Mouse (Mus musculus): Measurements from ENCODE around the gene Qrich2. TPM values are rescaled to one million over a fixed set of nuclear protein-coding genes. Genes with fewer than 3 reads are reported as not detected.

Qrich2 gene
- total and polyA plus RNA-seq, 3 experiments: 0.29 to 0.38 (median 0.32) TPM

DNA sequence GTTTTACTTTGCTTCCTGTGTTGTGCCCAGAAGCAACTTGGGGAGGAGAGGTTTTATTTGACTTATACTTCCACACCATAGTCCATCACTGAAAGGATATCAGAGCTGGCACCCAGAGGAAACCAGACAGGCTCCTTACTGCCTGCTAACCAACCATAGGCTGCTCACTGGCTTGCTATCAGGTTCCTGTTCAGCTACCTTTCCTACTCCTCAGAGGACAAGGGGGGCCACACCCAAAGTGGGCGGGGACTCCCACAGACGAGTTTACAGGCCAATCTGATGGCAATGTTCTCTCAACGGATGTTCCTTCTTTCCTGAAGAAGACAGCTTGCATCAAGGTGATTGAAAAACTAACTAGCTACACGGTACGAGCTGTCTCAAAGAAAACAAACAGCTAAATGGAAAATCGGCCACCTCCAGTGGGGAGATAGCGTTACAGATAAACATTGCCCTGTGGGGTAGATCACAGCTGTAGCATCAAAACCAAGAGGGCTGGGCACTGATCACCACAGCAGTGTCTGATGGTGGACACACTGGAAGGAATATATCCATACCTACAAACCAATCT lies 45.3 kb upstream of the Qrich2 start:
- Histone ChIP-seq H3K36me3 (replicated peaks in 1 of 2; ENCODE audit: control insufficient read depth in 1 of 2, insufficient read depth in 1 of 2, low read length in 1 of 2) (no peaks in the 10 kb centered on the region), H3K27me3 (replicated peaks) (peaks cover 27% of the 10 kb centered on the region), H3K9me3 (replicated peaks; ENCODE audit: low read length) (peaks cover 8% of the 10 kb centered on the region), H3K4me3 (replicated peaks in 1 of 3; ENCODE audit: low read depth in 2 of 3, low read length in 2 of 3, poor library complexity in 1 of 3) (no peak overlapping the region), H3K27ac (ENCODE audit: insufficient read depth, low read depth) (no peak overlapping the region), H3K9ac (ENCODE audit: insufficient read depth, low read depth) (no peak overlapping the region), H3K4me2 (ENCODE audit: insufficient read depth, low read depth, poor library complexity, severe bottlenecking) (no peak overlapping the region), H3K4me1 (ENCODE audit: control insufficient read depth in 1 of 2, insufficient read depth in 2 of 2) (peaks cover 0 to 3% of the 10 kb centered on the region in 2 experiments; a peak in 1 of 4 replicates), H3K79me2 (replicated peaks; ENCODE audit: control insufficient read depth, extremely low read depth, insufficient read depth, poor library complexity, severe bottlenecking) (no peaks in the 10 kb centered on the region)
- in situ Hi-C loops (cut with MboI; ENCODE audit: low pct_ligation_motif_present, low pct_unique_long_range_greater_than_20kb, low sequenced_read_pairs): no loop called here
- no peak for TF ChIP-seq POLR2A (IDR thresholded peaks at IDR 0.05; ENCODE audit: low read depth, low read length)
- TF ChIP-seq CHD1 (IDR thresholded peaks at IDR 0.05; ENCODE audit: low read depth, low read length): no peak
- no peak for TF ChIP-seq USF2 (conservative IDR thresholded peaks at IDR 0.05; ENCODE audit: low read depth, low read length)
- TF ChIP-seq BHLHE40 (IDR thresholded peaks at IDR 0.05; ENCODE audit: low read depth, low read length): no peak
- TF ChIP-seq JUN (IDR thresholded peaks at IDR 0.05; ENCODE audit: insufficient read depth, low read depth, low read length): no peak
- no peak for TF ChIP-seq SIN3A (IDR thresholded peaks at IDR 0.05; ENCODE audit: low read length)
- no peak for TF ChIP-seq CTCF (conservative IDR thresholded peaks at IDR 0.05 in 1 of 2, IDR thresholded peaks at IDR 0.05 in 1 of 2; ENCODE audit: low read depth in 2 of 2, low read length in 2 of 2)
- no peak for TF ChIP-seq RAD21 (IDR thresholded peaks at IDR 0.05; ENCODE audit: low read depth, low read length)
- TF ChIP-seq EP300 (IDR thresholded peaks at IDR 0.05; ENCODE audit: low read length): no peak
- no peak for TF ChIP-seq ZNF384 (IDR thresholded peaks at IDR 0.05; ENCODE audit: low read depth, low read length)
- TF ChIP-seq CHD2 (IDR thresholded peaks at IDR 0.05; ENCODE audit: low read length): no peak
- TF ChIP-seq NRF1 (IDR thresholded peaks at IDR 0.05; ENCODE audit: low read depth, low read length): no peak
- no peak for TF ChIP-seq TBP (conservative IDR thresholded peaks at IDR 0.05; ENCODE audit: low read depth, low read length)
- no peak for TF ChIP-seq ZC3H11A (IDR thresholded peaks at IDR 0.05; ENCODE audit: low read depth, low read length)
- no peak for TF ChIP-seq NELFE (IDR thresholded peaks at IDR 0.05; ENCODE audit: low read depth, low read length)
- no peak for TF ChIP-seq USF1 (IDR thresholded peaks at IDR 0.05; ENCODE audit: low read depth, low read length)
- dilution Hi-C loops (cut with MboI; ENCODE audit: extremely low pct_ligation_motif_present, extremely low pct_unique_long_range_greater_than_20kb, low sequenced_read_pairs): no loop called here
- DNase-seq (ENCODE audit: extremely low read depth): no peak

DNA sequence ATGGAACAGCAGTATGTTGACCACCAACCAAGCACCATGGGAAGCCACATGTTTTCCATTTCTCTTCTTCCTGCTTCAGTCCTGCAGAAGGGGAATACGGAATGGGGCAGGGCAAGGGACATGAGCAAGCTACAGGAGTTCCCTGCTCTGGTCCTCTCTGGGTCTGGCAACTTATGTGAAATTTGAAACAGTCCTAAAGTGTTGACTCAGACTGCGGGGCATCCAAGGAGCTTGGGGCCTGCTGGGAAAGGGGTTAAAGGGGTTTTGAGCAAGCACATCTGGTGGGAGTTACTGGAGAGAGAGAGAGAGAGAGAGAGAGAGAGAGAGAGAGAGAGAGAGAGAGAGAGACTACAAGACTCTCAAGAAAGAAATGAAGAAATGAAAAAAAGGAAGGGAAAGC lies 42.6 kb upstream of the Qrich2 start:
- Histone ChIP-seq H3K4me2 (ENCODE audit: insufficient read depth, low read depth, poor library complexity, severe bottlenecking) (no peak overlapping the region), H3K9me3 (replicated peaks; ENCODE audit: low read length) (peaks cover 8% of the 10 kb centered on the region), H3K36me3 (replicated peaks in 1 of 2; ENCODE audit: control insufficient read depth in 1 of 2, insufficient read depth in 1 of 2, low read length in 1 of 2) (no peaks in the 10 kb centered on the region), H3K79me2 (replicated peaks; ENCODE audit: control insufficient read depth, extremely low read depth, insufficient read depth, poor library complexity, severe bottlenecking) (no peaks in the 10 kb centered on the region), H3K27me3 (replicated peaks) (peaks cover 16% of the 10 kb centered on the region), H3K4me3 (replicated peaks in 1 of 3; ENCODE audit: low read depth in 2 of 3, low read length in 2 of 3, poor library complexity in 1 of 3) (no peak overlapping the region), H3K4me1 (ENCODE audit: control insufficient read depth in 1 of 2, insufficient read depth in 2 of 2) (no peaks in the 10 kb centered on the region), H3K9ac (ENCODE audit: insufficient read depth, low read depth) (no peak overlapping the region), H3K27ac (ENCODE audit: insufficient read depth, low read depth) (no peak overlapping the region)
- dilution Hi-C loops (cut with MboI; ENCODE audit: extremely low pct_ligation_motif_present, extremely low pct_unique_long_range_greater_than_20kb, low sequenced_read_pairs) (no loop called here), in situ Hi-C loops (cut with MboI; ENCODE audit: low pct_ligation_motif_present, low pct_unique_long_range_greater_than_20kb, low sequenced_read_pairs) (no loop called here)
- TF ChIP-seq MAZ (IDR thresholded peaks at IDR 0.05; ENCODE audit: low read depth, low read length): no peak
- no peak for TF ChIP-seq POLR2A (IDR thresholded peaks at IDR 0.05; ENCODE audit: low read depth, low read length)
- no peak for TF ChIP-seq TBP (conservative IDR thresholded peaks at IDR 0.05; ENCODE audit: low read depth, low read length)
- no peak for TF ChIP-seq RAD21 (IDR thresholded peaks at IDR 0.05; ENCODE audit: low read depth, low read length)
- TF ChIP-seq GABPA (IDR thresholded peaks at IDR 0.05; ENCODE audit: insufficient replicate concordance, low read depth, low read length): no peak
- no peak for TF ChIP-seq JUN (IDR thresholded peaks at IDR 0.05; ENCODE audit: insufficient read depth, low read depth, low read length)
- no peak for TF ChIP-seq JUND (conservative IDR thresholded peaks at IDR 0.05; ENCODE audit: low read depth, low read length)
- no peak for TF ChIP-seq MXI1 (IDR thresholded peaks at IDR 0.05; ENCODE audit: low read depth, low read length)
- no peak for TF ChIP-seq ZNF384 (IDR thresholded peaks at IDR 0.05; ENCODE audit: low read depth, low read length)
- TF ChIP-seq KAT2A (IDR thresholded peaks at IDR 0.05; ENCODE audit: insufficient replicate concordance, low read length): no peak
- TF ChIP-seq TCF12 (IDR thresholded peaks at IDR 0.05; ENCODE audit: low read depth, low read length): no peak
- TF ChIP-seq ETS1 (conservative IDR thresholded peaks at IDR 0.05; ENCODE audit: low read depth, low read length): no peak
- TF ChIP-seq MYC (IDR thresholded peaks at IDR 0.05; ENCODE audit: low read depth, low read length): no peak
- TF ChIP-seq SMC3 (IDR thresholded peaks at IDR 0.05; ENCODE audit: low read depth, low read length): no peak
- no peak for TF ChIP-seq RCOR1 (conservative IDR thresholded peaks at IDR 0.05; ENCODE audit: low read depth, low read length)
- no peak for TF ChIP-seq SIN3A (IDR thresholded peaks at IDR 0.05; ENCODE audit: low read length)
- TF ChIP-seq UBTF (IDR thresholded peaks at IDR 0.05; ENCODE audit: low read depth, low read length): no peak
- TF ChIP-seq MAFK (IDR thresholded peaks at IDR 0.05; ENCODE audit: insufficient replicate concordance, low read length): no peak
- TF ChIP-seq CHD2 (IDR thresholded peaks at IDR 0.05; ENCODE audit: low read length): no peak
- DNase-seq (ENCODE audit: extremely low read depth): no peak

Measured in CH12.LX (cell line).